Mouse (Mus musculus): ENCODE measurements around the gene Fscn1.

GRCm38 (mm10) chr5:142959576-142960556 is at the start of gene Fscn1:
- TF ChIP-seq CTCF (IDR thresholded peaks at IDR 0.05; ENCODE audit: insufficient read depth, low read depth, low read length) (no peak), POLR2A (IDR thresholded peaks at IDR 0.05; ENCODE audit: insufficient read depth, low read depth, low read length) (peak; percentile 98)

Measured in olfactory bulb, adult 2 months (tissue).